Mouse (Mus musculus) kidney, embryonic 16.5 days (tissue): Measurements from ENCODE around the gene Cnih2. TPM values are rescaled to one million over a fixed set of nuclear protein-coding genes. Genes with fewer than 3 reads are reported as not detected.
A peak's percentile ranks its signal among the peaks of the same experiment; 100 is the strongest.

Experiments used
- ATAC-seq: fragments of 200-750 bp; cut with Nextera tagmentation; 2 replicates; pipeline ENCODE4 v1.8.0; 2017; ENCODE audit warnings: moderate TSS enrichment; ENCODE audit not compliant: low FRiP score, low TSS enrichment
- H3K27ac ChIP-seq: fragments of 300-500 bp; sonication (generic); 2 replicates; pipeline ENCODE4 v1.5.1; 2014; ENCODE audit warnings: low read length
- H3K27me3 ChIP-seq: fragments of 300-500 bp; sonication (generic); 2 replicates; pipeline ENCODE4 v1.6.1; 2014; ENCODE audit warnings: low read length, control low read depth, mixed read lengths; ENCODE audit not compliant: insufficient read depth
- H3K36me3 ChIP-seq: fragments of 300-500 bp; sonication (generic); 2 replicates; pipeline ENCODE4 v1.6.1; 2014; ENCODE audit warnings: low read length, control low read depth, mixed read lengths; ENCODE audit not compliant: insufficient read depth
- H3K4me1 ChIP-seq: fragments of 300-500 bp; sonication (generic); 2 replicates; pipeline ENCODE4 v1.6.1; 2014; ENCODE audit warnings: low read length, control low read depth, mixed read lengths; ENCODE audit not compliant: insufficient read depth
- H3K4me2 ChIP-seq: fragments of 300-500 bp; sonication (generic); replicated peaks from 2 replicates; pipeline ENCODE4 v1.6.1; 2014; ENCODE audit warnings: low read depth, low read length
- H3K4me3 ChIP-seq: fragments of 300-500 bp; sonication (generic); 2 replicates; pipeline ENCODE4 v1.5.1; 2014; ENCODE audit warnings: mild to moderate bottlenecking, low read length
- H3K9ac ChIP-seq: fragments of 300-500 bp; sonication (generic); replicated peaks from 2 replicates; pipeline ENCODE4 v1.6.1; 2014; ENCODE audit warnings: low read length
- H3K9me3 ChIP-seq: fragments of 300-500 bp; sonication (generic); 2 replicates; pipeline ENCODE4 v1.6.1; 2016; ENCODE audit warnings: low read length, control low read depth
- WGBS: fragments of 180-500 bp; shearing (Covaris S2); extraction: QIAGEN DNeasy Blood & Tissue Kit; methylation state at CpG from one replicate; pipeline ENCODE4 v1.1.7; 2014; 5-methylcytosine and 5-hydroxymethylcytosine counted together
- polyA plus RNA-seq: library from polyadenylated mRNA; unstranded; fragments of >200 nt; fragmentation: Nextera tagmentation; extraction: Ambion mirVana; gene quantifications from 2 replicates; pipeline ENCODE4 v1.2.1, GENCODE M21; 2015

The Cnih2 gene
- polyA plus RNA-seq, 1 experiment from 2014 or later: 10.8 TPM

- WGBS: 60% methylated on average over 3 of the region's 3 CpGs
- Histone ChIP-seq H3K4me1 (peaks cover 19% of the 10 kb centered on the region), H3K27me3 (peaks cover 67% of the 10 kb centered on the region), H3K4me3 (no peak overlapping the region), H3K27ac (no peak overlapping the region), H3K9ac (no peak overlapping the region), H3K36me3 (no peaks in the 10 kb centered on the region), H3K9me3 (no peaks in the 10 kb centered on the region), H3K4me2 (no peak overlapping the region)
- no peak for ATAC-seq
These were observed 14.1 kb downstream of the Cnih2 start for GRCm38 (mm10) chr19:5083961-5084833.

- peaks cover 13% of the 10 kb centered on the region for H3K4me1 ChIP-seq
- H3K9me3 ChIP-seq: no peaks in the 10 kb centered on the region
- H3K27me3 ChIP-seq: peaks cover 67% of the 10 kb centered on the region
- H3K27ac ChIP-seq: no peak overlapping the region
- 71% methylated on average over 24 of the region's 24 CpGs for WGBS
- no peak overlapping the region for H3K4me2 ChIP-seq
- ATAC-seq: no peak
- no peak overlapping the region for H3K9ac ChIP-seq
- no peak overlapping the region for H3K4me3 ChIP-seq
- H3K36me3 ChIP-seq: no peaks in the 10 kb centered on the region
These were observed 15.7 kb downstream of the Cnih2 start for GRCm38 (mm10) chr19:5082596-5082995.

- Histone ChIP-seq H3K9me3 (no peaks in the 10 kb centered on the region), H3K36me3 (no peaks in the 10 kb centered on the region), H3K9ac (no peak overlapping the region), H3K27ac (no peak overlapping the region), H3K27me3 (peaks cover 67% of the 10 kb centered on the region), H3K4me3 (no peak overlapping the region), H3K4me2 (no peak overlapping the region), H3K4me1 (peaks cover 10% of the 10 kb centered on the region)
- WGBS: 70% methylated on average over 18 of the region's 18 CpGs
- no peak for ATAC-seq
These were observed 16.3 kb downstream of the Cnih2 start for GRCm38 (mm10) chr19:5082005-5082404.

GRCm38 (mm10) chr19:5079279-5079678 is 19.0 kb downstream of the Cnih2 start:
- no peaks in the 10 kb centered on the region for H3K4me1 ChIP-seq
- WGBS: 96% methylated on average over 1 of the region's 1 CpGs
- H3K9ac ChIP-seq: no peak overlapping the region
- H3K4me2 ChIP-seq: no peak overlapping the region
- H3K27me3 ChIP-seq: peaks cover 43% of the 10 kb centered on the region
- H3K36me3 ChIP-seq: no peaks in the 10 kb centered on the region
- no peak for ATAC-seq
- no peaks in the 10 kb centered on the region for H3K9me3 ChIP-seq
- H3K27ac ChIP-seq: no peak overlapping the region
- H3K4me3 ChIP-seq: no peak overlapping the region

- 34% methylated on average over 5 of the region's 5 CpGs for WGBS
- no peak overlapping the region for H3K9ac ChIP-seq
- no peak overlapping the region for H3K4me3 ChIP-seq
- H3K9me3 ChIP-seq: no peaks in the 10 kb centered on the region
- H3K4me2 ChIP-seq: peak overlapping the region; percentile 77; the same call in 1 of the 2 replicates
- H3K4me1 ChIP-seq: peaks cover 34% of the 10 kb centered on the region
- no peak overlapping the region for H3K27ac ChIP-seq
- H3K36me3 ChIP-seq: no peaks in the 10 kb centered on the region
- H3K27me3 ChIP-seq: peaks cover 14% of the 10 kb centered on the region
- no peak for ATAC-seq
These were observed 24.8 kb downstream of the Cnih2 start for GRCm38 (mm10) chr19:5073518-5073917.

- H3K9ac ChIP-seq: no peak overlapping the region
- no peak for ATAC-seq
- 2% methylated on average over 15 of the region's 15 CpGs for WGBS
- peaks cover 38% of the 10 kb centered on the region for H3K4me1 ChIP-seq
- peak overlapping the region; percentile 88 for H3K27ac ChIP-seq
- no peaks in the 10 kb centered on the region for H3K9me3 ChIP-seq
- peak overlapping the region; percentile 77 for H3K4me2 ChIP-seq
- H3K27me3 ChIP-seq: peaks cover 17% of the 10 kb centered on the region
- peak overlapping the region; percentile 62 for H3K4me3 ChIP-seq
- H3K36me3 ChIP-seq: no peaks in the 10 kb centered on the region
These were observed 25.3 kb downstream of the Cnih2 start for GRCm38 (mm10) chr19:5073028-5073427.

GRCm38 (mm10) chr19:5072389-5073019 is 25.8 kb downstream of the Cnih2 start:
- H3K9ac ChIP-seq: peak overlapping the region; percentile 61
- 2% methylated on average over 20 of the region's 20 CpGs for WGBS
- H3K27me3 ChIP-seq: peaks cover 18% of the 10 kb centered on the region

GRCm38 (mm10) chr19:5071545-5072369 is 26.6 kb downstream of the Cnih2 start:
- Histone ChIP-seq H3K9ac (peak overlapping the region; percentile 61), H3K27me3 (peaks cover 22% of the 10 kb centered on the region), H3K4me1 (peaks cover 51% of the 10 kb centered on the region), H3K4me3 (peak overlapping the region; percentile 62), H3K4me2 (peak overlapping the region; percentile 77), H3K27ac (peak overlapping the region; percentile 88), H3K36me3 (no peaks in the 10 kb centered on the region), H3K9me3 (no peaks in the 10 kb centered on the region)
- peak; percentile 77 for ATAC-seq
- WGBS: under 1% methylated on average over 39 of the region's 40 CpGs

More at GRCm38 (mm10) chr19:5072389-5073019, 25.8 kb downstream of the Cnih2 start:
- no peaks in the 10 kb centered on the region for H3K9me3 ChIP-seq
- H3K4me2 ChIP-seq: peak overlapping the region; percentile 77
- peak; percentile 21 for ATAC-seq
- H3K4me1 ChIP-seq: peaks cover 44% of the 10 kb centered on the region
- peak overlapping the region; percentile 88 for H3K27ac ChIP-seq
- peak overlapping the region; percentile 62 for H3K4me3 ChIP-seq
- H3K36me3 ChIP-seq: no peaks in the 10 kb centered on the region

GRCm38 (mm10) chr19:5071077-5071476 is 27.2 kb downstream of the Cnih2 start:
- ATAC-seq: no peak
- WGBS: 11% methylated on average over 11 of the region's 11 CpGs
- peak overlapping the region; percentile 61 for H3K9ac ChIP-seq
- peaks cover 52% of the 10 kb centered on the region for H3K4me1 ChIP-seq
- peaks cover 22% of the 10 kb centered on the region for H3K27me3 ChIP-seq
- no peaks in the 10 kb centered on the region for H3K9me3 ChIP-seq
- H3K27ac ChIP-seq: peak overlapping the region; percentile 86
- H3K4me2 ChIP-seq: peak overlapping the region; percentile 77
- peak overlapping the region; percentile 62 for H3K4me3 ChIP-seq
- no peaks in the 10 kb centered on the region for H3K36me3 ChIP-seq
